Mouse (Mus musculus) hindbrain, embryonic 10.5 days (tissue): Measurements from ENCODE around the gene Trip12. TPM values are rescaled to one million over a fixed set of nuclear protein-coding genes. Genes with fewer than 3 reads are reported as not detected.

Experiments
- polyA plus RNA-seq: library from polyadenylated mRNA; unstranded; fragments of >200 nt; fragmentation: Nextera tagmentation; extraction: Ambion mirVana; gene quantifications from 2 replicates; pipeline ENCODE4 v1.2.1, GENCODE M21; 2016

Gene Trip12
- polyA plus RNA-seq, 1 experiment from 2014 or later, result 68.1 TPM

Other genes with a start within 250 kb of the Trip12 start
- 8.2 and 37.3 TPM in 2 replicates for gene Dner, start 144.3 kb downstream of the Trip12 start, polyA plus RNA-seq
- gene Fbxo36, start 675 bp downstream of the Trip12 start, polyA plus RNA-seq, result 10.8 and 14.5 TPM in 2 replicates
- gene Slc16a14, start 94.6 kb upstream of the Trip12 start, polyA plus RNA-seq, result 1.3 and 3.7 TPM in 2 replicates